Mouse (Mus musculus) kidney, postnatal 10 days (tissue): ENCODE results near the gene Ppcs.

ENCODE experiments used
- DNase-seq: peaks from one replicate; pipeline ENCODE4 v3.0.0; 2021; ENCODE audit warnings: mixed read lengths

The Ppcs gene

GRCm38 (mm10) chr4:119422294-119422964, at the start of gene Ppcs, which contains the start of gene Zmynd12:
Gene Ppcs (minus strand): TSS chr4:119422420.
Gene Zmynd12 (plus strand): TSS chr4:119422814.
- DNase-seq = peak; percentile 96

- no peak for DNase-seq
Observed at GRCm38 (mm10) chr4:119467720-119468380, 45.6 kb upstream of the Ppcs start.

DNA sequence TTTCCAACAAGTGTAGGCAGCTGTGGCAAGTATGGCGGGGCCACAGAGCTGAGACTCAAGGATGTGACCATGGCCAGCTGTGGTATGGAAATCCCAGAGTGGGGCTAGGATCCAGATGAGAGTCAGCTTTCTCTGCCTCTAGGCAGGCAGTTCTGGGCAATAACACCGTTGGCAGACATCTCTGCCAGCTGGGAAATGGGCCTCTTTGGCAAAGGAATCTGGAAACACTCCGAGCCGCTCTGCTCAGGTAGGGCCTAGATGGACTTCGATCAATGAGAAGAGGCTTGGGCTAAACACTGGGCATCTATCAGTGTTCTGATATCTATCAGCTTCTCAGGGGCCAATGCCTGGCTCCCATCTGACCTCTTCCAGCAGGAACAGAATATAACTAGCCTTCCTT, 43.6 kb upstream of the Ppcs start:
- no peak for DNase-seq

DNA sequence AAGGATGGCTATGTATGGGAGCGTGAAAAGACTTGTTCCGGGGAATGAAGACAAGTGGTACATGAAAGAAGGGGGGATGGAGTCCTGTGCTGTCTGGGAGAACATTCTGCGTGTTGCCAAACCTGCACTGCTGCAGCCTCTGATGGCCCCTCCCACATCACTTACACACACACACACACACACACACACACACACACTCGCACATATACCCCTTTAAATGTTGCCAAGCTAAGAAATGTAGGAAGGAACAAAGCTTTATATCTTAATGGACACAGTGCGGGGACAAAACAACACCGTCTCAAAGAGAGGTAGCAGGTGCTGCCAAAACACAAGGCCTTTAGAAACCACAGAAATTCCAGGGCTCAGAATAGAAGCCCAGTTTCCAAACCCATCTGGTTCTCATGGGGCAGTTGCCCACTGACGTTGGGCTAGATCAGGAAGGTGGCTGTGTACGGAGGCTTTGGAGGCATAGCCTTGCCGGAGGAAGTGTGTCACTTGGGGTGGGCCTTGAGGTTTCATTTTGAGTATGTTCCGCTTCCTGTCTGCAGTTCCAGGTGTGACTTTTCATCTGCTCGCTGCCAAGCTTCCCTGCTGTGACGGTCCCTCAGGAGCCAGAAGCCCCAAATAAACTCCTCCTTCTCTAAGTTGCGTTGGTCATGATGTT, 41.7 kb upstream of the Ppcs start:
- DNase-seq = no peak

GRCm38 (mm10) chr4:119462858-119463755, 40.9 kb upstream of the Ppcs start:
- peak; percentile 83 for DNase-seq

DNA sequence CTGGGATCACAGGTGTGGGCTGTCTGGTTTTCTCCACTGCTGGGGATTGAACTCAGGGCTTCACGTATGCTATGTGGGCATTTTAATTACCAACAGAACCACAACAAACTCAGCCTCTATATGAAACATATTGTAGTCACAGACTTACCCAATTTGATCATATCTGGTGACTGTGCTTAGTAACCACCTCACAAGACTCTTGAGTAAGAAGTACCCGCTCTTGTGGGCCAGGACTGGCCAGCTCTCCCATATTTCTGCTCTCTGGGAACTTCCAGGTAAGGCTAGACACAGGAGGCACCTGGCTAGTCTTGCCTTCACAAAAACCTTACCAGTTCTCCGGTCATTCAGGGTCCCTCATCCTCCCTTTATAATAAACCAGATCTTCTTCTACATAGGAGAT, 40.2 kb upstream of the Ppcs start:
- DNase-seq = no peak

DNA sequence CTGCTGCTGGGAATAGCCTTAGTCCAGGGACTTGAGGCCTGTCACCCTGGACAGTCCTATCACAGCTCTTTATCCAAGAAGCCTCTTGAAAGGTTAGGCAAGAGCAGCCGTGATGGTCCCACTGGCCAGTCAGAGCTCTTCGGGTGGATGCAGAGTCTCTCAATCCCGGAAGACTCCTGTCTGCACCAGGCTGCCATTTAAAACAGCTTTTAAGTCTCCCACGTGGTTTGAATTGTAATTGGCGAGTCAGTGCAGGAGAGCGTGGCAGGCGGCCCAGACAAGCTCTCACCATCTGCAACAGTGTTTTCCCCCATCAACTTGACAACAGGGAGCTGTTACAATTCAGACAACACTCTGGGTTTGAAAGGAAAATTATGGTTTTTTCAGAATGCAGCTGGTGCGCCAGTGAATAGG, 38.5 kb upstream of the Ppcs start:
- peak; percentile 64 for DNase-seq

DNA sequence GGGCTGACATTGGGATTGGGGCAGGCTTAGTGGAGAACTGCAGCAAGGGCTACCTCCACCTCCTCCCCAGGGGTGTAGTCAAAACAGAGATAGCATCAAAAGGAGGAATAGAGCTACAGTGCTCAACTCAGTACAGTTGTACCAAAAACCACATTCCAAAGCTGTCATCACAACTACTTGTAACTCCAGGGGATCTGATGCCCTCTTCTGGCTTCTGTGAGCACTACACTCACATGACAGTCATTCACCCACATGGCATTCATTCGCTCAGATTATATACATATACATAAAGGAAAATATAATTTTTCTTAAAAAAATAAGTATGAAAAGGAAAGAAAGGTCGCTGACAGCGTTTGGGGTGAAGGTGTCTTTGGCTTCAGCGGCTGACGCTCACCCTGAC, 38.1 kb upstream of the Ppcs start:
- peak; percentile 55 for DNase-seq

GRCm38 (mm10) chr4:119453533-119453932, 31.3 kb upstream of the Ppcs start:
- DNase-seq = no peak

DNA sequence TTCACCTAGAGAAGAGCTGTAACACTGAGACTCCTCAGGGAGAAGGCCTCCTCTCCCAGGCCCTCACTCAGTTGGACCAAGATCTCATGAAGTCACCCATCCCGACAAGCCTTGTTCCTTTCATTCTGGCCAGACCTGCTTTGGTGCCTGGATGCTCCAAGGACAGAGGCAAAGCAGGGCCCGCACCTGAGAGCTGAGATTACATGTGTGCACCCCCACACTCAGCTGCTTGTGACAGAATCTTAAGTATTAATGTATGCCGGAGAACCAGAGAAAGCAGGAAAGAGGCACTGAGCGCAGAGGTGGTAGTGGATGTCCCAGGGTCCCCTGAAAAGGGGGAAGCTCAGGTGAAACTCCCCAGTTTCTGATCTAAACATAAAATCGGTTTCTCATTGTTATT, 30.9 kb upstream of the Ppcs start:
- no peak for DNase-seq

DNA sequence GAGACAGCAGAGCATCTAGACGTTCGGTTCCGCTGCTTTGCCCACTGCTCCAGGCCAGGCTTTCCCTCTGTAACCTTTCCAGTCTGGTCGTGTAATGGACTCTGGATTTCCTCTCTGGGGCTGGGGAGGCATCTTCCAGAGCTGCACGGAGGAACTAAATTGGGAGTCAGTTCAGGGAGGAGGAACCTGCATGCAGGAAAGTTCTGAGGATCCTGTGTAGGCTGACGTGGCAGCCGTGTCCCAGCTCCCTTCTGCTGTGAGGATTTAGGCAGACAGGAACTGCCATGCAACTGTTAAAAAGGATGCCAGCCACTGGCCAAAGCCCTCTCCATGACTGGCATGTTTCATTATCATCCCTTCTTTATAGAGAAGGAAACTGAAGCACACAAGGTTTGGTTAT, 28.2 kb upstream of the Ppcs start:
- DNase-seq = no peak

DNA sequence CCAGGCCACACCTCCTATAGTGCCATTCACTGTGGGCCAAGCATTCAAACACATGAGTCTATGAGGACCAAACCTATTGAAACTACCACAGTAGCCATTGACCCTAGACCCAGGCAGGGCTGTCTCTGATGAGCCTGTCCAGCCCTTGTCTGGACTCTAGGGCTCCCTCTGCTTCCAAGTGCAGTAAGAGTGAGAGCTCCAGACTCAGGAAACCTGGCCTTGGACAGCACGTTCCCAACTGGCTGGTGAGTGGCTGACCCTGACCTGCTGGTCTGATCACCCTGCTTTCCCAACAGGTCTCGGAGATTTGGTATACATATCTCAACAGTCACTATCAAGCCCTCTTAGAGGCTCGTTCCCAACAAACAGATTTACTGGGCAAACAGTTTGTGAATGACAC, 25.6 kb upstream of the Ppcs start:
- DNase-seq = no peak

DNA sequence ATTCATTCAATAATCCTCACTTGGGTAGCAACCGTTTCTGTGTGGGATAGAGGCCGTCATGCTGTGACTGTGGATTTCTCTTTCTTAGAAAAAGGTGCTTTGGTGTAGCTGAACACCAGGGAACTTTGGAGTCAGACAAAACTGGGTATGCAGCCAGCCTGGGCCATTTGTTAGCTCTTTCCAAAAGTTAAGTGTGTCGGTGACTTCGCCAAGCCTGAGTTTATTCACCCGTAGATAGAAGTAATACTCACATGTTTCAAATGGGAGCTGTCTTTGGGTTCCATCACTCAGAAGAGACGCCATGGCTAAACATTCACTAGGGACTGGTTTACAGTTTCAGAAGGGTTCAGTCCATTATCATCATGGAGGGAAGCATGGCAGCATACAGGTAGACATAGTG, 25.0 kb upstream of the Ppcs start:
- DNase-seq = no peak

GRCm38 (mm10) chr4:119442539-119442938, 20.3 kb upstream of the Ppcs start:
- DNase-seq = no peak

DNA sequence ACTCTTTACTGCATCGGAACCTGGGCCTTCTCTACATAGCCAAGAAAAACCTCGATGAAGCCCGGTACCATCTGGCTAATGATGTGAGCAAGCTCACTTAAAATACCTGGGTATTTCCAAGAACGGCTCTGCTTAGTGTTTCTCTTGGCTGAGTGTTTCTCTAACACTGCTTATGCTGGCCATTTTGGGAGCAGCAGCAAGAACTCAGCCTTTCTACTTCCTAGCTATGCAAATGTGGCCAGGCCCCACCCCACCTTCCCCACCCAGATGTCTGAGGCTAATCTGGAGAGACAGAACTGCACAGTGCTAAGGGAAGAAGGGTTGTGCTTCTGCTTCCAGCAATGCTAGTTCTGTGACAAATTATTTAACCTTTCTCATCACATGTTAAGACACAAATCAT, 19.6 kb upstream of the Ppcs start:
- DNase-seq = no peak

- DNase-seq = no peak
Observed at GRCm38 (mm10) chr4:119437936-119438335, 15.7 kb upstream of the Ppcs start.

GRCm38 (mm10) chr4:119430678-119431077, 8.5 kb upstream of the Ppcs start:
- peak; percentile 73 for DNase-seq

- DNase-seq = peak; percentile 71
Observed at GRCm38 (mm10) chr4:119427680-119428079, 5.5 kb upstream of the Ppcs start.

GRCm38 (mm10) chr4:119425601-119426000, 3.4 kb upstream of the Ppcs start:
- DNase-seq = no peak

DNA sequence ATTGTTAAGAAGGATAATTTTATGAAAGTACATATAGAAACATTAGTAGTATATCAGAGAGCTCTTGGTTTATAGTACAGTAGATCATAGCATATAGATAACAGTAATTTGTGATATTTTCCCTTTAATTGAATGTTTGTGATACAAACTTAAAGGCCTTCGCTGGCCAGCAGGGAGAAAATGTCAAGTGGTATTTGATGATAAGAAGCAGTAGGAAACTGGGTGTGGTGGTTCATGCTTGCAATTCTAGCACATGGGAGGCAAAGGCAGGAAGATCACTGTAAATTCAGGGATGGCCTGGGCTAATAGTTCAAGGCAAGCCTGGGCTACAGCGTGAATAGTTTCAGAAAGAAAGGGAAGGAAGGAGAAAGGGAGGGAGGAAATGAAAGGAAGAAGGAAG, 2.9 kb upstream of the Ppcs start:
- no peak for DNase-seq

DNA sequence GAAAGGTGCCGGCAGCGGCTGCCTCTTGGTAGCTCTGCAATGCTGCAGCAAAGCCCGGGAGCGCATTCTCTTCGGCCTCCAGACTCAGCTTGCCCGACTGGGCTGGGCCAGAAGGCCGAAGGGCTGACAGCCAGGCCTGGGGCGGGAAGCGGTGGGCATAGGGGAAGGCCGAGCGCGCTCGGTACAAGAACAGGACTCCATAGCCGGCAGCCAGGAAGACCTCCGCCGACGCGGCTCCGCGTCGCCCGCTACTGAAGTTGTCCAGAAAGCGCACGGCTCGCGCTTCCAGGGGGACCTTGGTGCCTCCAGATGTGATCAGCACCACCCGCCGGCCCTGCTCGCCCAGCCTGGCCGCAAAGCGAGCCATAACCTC, 313 bp downstream of the Ppcs start:
- DNase-seq = no peak

GRCm38 (mm10) chr4:119421191-119421590, 1.0 kb downstream of the Ppcs start:
- DNase-seq = no peak

- no peak for DNase-seq
Observed at GRCm38 (mm10) chr4:119417894-119418293, 4.3 kb downstream of the Ppcs start.
